12 mouse cellular contexts compared by ENCODE assay signal in the genomic region with DNA sequence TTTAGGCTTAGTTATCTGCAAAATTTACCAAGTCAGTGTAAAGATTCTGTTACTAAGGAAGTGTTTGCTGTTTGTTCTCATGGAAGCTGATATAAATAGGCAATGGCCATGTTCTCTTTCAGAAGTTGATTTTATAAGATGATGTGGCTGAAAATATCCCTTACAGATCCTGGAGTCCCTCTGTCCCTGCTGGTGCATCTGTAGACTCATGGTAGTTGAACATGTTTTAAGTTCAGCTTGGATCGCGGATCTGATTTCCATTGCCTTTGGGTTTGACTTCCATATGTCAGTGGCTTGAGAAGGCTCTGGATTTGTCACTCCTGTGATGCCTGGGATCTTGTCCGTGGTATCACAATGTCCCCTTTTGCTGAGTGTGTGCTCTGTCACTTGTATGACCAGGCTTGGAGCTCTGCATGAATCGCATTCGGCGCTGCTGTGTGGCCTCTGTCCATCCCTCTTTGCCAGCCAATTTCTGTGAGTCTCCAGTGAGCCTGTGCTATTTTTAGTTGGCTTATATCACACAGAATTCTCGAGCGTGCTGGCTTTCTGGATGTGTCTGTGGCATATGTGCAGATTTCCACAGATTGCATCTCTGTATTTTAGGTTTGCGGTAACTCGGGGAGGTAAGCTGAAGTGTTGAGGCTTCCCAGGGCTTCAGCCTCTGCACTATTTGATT. TPM values are rescaled to one million over a fixed set of nuclear protein-coding genes. Genes with fewer than 3 reads are reported as not detected.
DNase-seq lines count a peak whose midpoint lies in the region; TF ChIP-seq lines count a peak whose summit lies in the region.
"Had no signal": no experiment of that assay in that cellular context is flagged by ENCODE, and none has a peak within 500 bp of the region (broad histone marks: within the 10 kb centered on the region; RNA-seq: fewer than 3 reads in every experiment).

No protein-coding gene starts in this region.

- TF ChIP-seq POLR2A in cerebellum, adult 2 months (IDR thresholded peaks at IDR 0.05; ENCODE audit: borderline replicate concordance, insufficient read depth, low read length), result no peak

- 10% methylated on average over 10 of the region's 10 CpGs for WGBS in cerebellum, adult 2 months

- peaks cover 7% of the 10 kb centered on the region for H3K4me1 ChIP-seq in cerebellum, adult 2 months (ENCODE audit: control insufficient read depth, insufficient read depth, low read length)
- H3K4me1 ChIP-seq: stomach, embryonic 15.5 days had no signal

- peak overlapping the region; percentile 14 for H3K4me3 ChIP-seq in cerebellum, adult 2 months (replicated peaks; ENCODE audit: insufficient read depth, low read depth, low read length)
- H3K4me3 ChIP-seq: myocyte; stomach, embryonic 15.5 days had no signal

- H3K27ac ChIP-seq in cerebellum, adult 2 months (ENCODE audit: insufficient read depth, low read length), result peak overlapping the region; percentile 17; the same call in 1 of the 2 replicates
- H3K27ac ChIP-seq: stomach, embryonic 15.5 days had no signal

- no peak for TF ChIP-seq CTCF in cerebellum, adult 2 months (IDR thresholded peaks at IDR 0.05; ENCODE audit: borderline replicate concordance, insufficient read depth, low read depth, low read length)

- H3K27me3 ChIP-seq in cerebellum, adult 2 months (ENCODE audit: control insufficient read depth, insufficient read depth, low read length), result no peaks in the 10 kb centered on the region
- H3K27me3 ChIP-seq: stomach, embryonic 15.5 days had no signal

- DNase-seq in gastrocnemius, adult 18-20 months (ENCODE audit: low spot score), result peak; percentile 58
- no peak for DNase-seq in gastrocnemius, postnatal 4 days (ENCODE audit: low spot score in 2 of 2)
- DNase-seq in cerebellum, adult 2 months, result peak; percentile 59 to 72
- DNase-seq in heart, adult 9 months (ENCODE audit: low spot score in 2 of 2), result peak; percentile 20 to 31
- peak; percentile 27 to 30 for DNase-seq in layer of hippocampus, postnatal 36 days
- no peak for DNase-seq in kidney, adult 18-20 months
- no peak for DNase-seq in urinary bladder, postnatal 4 days (ENCODE audit: low spot score in 2 of 2)
- no peak for DNase-seq in spleen, postnatal 14 days (ENCODE audit: low spot score in 2 of 2)
- DNase-seq: kidney, postnatal 36 days; lung, embryonic 14.5 days had no signal

RNA-seq across cellular contexts. Expression of a gene that starts 41.3 kb away (rescaled TPM):
- total RNA-seq in gastrocnemius, adult 18-20 months (2021), result 10 to 100 TPM; 16.1 to 23.6 TPM
- total RNA-seq in gastrocnemius, postnatal 4 days (2021), result 10 to 100 TPM; 43.9 to 44.9 TPM
- polyA plus RNA-seq in cerebellum, adult 2 months (2012; rRNA removed), result 22.3 and 36.4 TPM in 2 replicates
- total RNA-seq in layer of hippocampus, postnatal 36 days (2021), result 10 to 100 TPM in 1 of 2 experiments, 1 to 10 TPM in 1; 3.9 to 27.5 TPM

RNA-seq across cellular contexts. Expression of a gene that starts 45.5 kb away (rescaled TPM):
- 1 to 10 TPM; 3.1 to 4.1 TPM for total RNA-seq in gastrocnemius, adult 18-20 months (2021)
- 1 to 10 TPM; 8.2 to 8.4 TPM for total RNA-seq in gastrocnemius, postnatal 4 days (2021)
- 11.0 and 11.8 TPM in 2 replicates for polyA plus RNA-seq in cerebellum, adult 2 months (2012; rRNA removed)
- 10 to 100 TPM; 17.2 to 17.9 TPM for total RNA-seq in layer of hippocampus, postnatal 36 days (2021)

Comparison
In these comparisons a context has a peak if more than half of its experiments do, and no peak if none do; other contexts are left out.
1. DNase-seq: peak in gastrocnemius, adult 18-20 months (single experiment), cerebellum, adult 2 months (2 of 2), heart, adult 9 months (2 of 2) and layer of hippocampus, postnatal 36 days (2 of 2); none in gastrocnemius, postnatal 4 days (0 of 2), kidney, adult 18-20 months (single experiment), urinary bladder, postnatal 4 days (0 of 2) and spleen, postnatal 14 days (0 of 2).